Mouse (Mus musculus) embryonic facial prominence, embryonic 15.5 days (tissue): ENCODE results near the gene Rap2c. TPM values are rescaled to one million over a fixed set of nuclear protein-coding genes. Genes with fewer than 3 reads are reported as not detected.

ENCODE experiments used
- ATAC-seq: fragments of 200-750 bp; cut with Nextera tagmentation; 2 replicates; pipeline ENCODE4 v1.8.0; 2017; ENCODE audit warnings: low read depth, moderate TSS enrichment; ENCODE audit not compliant: insufficient number of reproducible peaks, low FRiP score, low TSS enrichment
- H3K27ac ChIP-seq: fragments of 300-500 bp; sonication (generic); replicated peaks from 2 replicates; pipeline ENCODE4 v1.5.1; 2015; ENCODE audit warnings: mild to moderate bottlenecking, inconsistent platforms
- H3K27me3 ChIP-seq: fragments of 300-500 bp; sonication (generic); 2 replicates; pipeline ENCODE4 v1.6.1; 2015; ENCODE audit warnings: inconsistent platforms
- H3K36me3 ChIP-seq: fragments of 300-500 bp; sonication (generic); 2 replicates; pipeline ENCODE4 v1.6.1; 2015; ENCODE audit warnings: mild to moderate bottlenecking, inconsistent platforms
- H3K4me1 ChIP-seq: fragments of 300-500 bp; sonication (generic); 2 replicates; pipeline ENCODE4 v1.6.1; 2015; ENCODE audit warnings: inconsistent platforms
- H3K4me2 ChIP-seq: fragments of 300-500 bp; sonication (generic); replicated peaks from 2 replicates; pipeline ENCODE4 v1.6.1; 2015; ENCODE audit warnings: mild to moderate bottlenecking, inconsistent platforms
- H3K4me3 ChIP-seq: fragments of 300-500 bp; sonication (generic); replicated peaks from 2 replicates; pipeline ENCODE4 v1.5.1; 2015; ENCODE audit warnings: mild to moderate bottlenecking, inconsistent platforms
- H3K9ac ChIP-seq: fragments of 300-500 bp; sonication (generic); 2 replicates; pipeline ENCODE4 v1.6.1; 2015; ENCODE audit warnings: inconsistent platforms
- H3K9me3 ChIP-seq: fragments of 300-500 bp; sonication (generic); replicated peaks from 2 replicates; pipeline ENCODE4 v1.6.1; 2016; ENCODE audit warnings: inconsistent platforms
- WGBS: fragments of 180-500 bp; shearing (Covaris S2); methylation state at CpG from one replicate; pipeline ENCODE4 v1.1.7; 2015; 5-methylcytosine and 5-hydroxymethylcytosine counted together
- polyA plus RNA-seq: library from polyadenylated mRNA; unstranded; fragments of >200 nt; fragmentation: Nextera tagmentation; extraction: Ambion mirVana; gene quantifications from 2 replicates; pipeline ENCODE4 v1.2.1, GENCODE M21; 2015

Rap2c gene
- 25.6 and 26.1 TPM in 2 replicates for polyA plus RNA-seq

GRCm38 (mm10) chrX:51017851-51018785 lies at the start of gene Rap2c:
Gene Rap2c, minus strand, starts transcription at chrX:51018018.
- peak; percentile 91 for ATAC-seq
- H3K9me3 ChIP-seq = no peaks in the 10 kb centered on the region
- peak within 1 kb of the TSS; percentile 46 for H3K4me2 ChIP-seq
- WGBS = 22% methylated on average over 21 of the region's 92 CpGs
- no peaks in the 10 kb centered on the region for H3K27me3 ChIP-seq
- no peaks in the 10 kb centered on the region for H3K36me3 ChIP-seq
- no peaks in the 10 kb centered on the region for H3K4me1 ChIP-seq
- H3K27ac ChIP-seq = peak within 1 kb of the TSS; percentile 97
- peak within 1 kb of the TSS; percentile 54 for H3K4me3 ChIP-seq
- peak within 1 kb of the TSS; percentile 63 for H3K9ac ChIP-seq

GRCm38 (mm10) chrX:51066539-51067286 lies 48.9 kb upstream of the Rap2c start:
- Histone ChIP-seq H3K27ac (no peak overlapping the region), H3K36me3 (no peaks in the 10 kb centered on the region), H3K4me1 (no peaks in the 10 kb centered on the region), H3K9ac (no peak overlapping the region), H3K27me3 (no peaks in the 10 kb centered on the region), H3K9me3 (no peaks in the 10 kb centered on the region), H3K4me2 (no peak overlapping the region), H3K4me3 (no peak overlapping the region)
- 78% methylated on average over 11 of the region's 11 CpGs for WGBS
- ATAC-seq = no peak

- H3K4me1 ChIP-seq = no peaks in the 10 kb centered on the region
- ATAC-seq = no peak
- H3K27me3 ChIP-seq = no peaks in the 10 kb centered on the region
- no peak overlapping the region for H3K4me3 ChIP-seq
- H3K36me3 ChIP-seq = no peaks in the 10 kb centered on the region
- no peak overlapping the region for H3K9ac ChIP-seq
- 19% methylated on average over 6 of the region's 6 CpGs for WGBS
- H3K27ac ChIP-seq = no peak overlapping the region
- no peaks in the 10 kb centered on the region for H3K9me3 ChIP-seq
- no peak overlapping the region for H3K4me2 ChIP-seq
Observed at GRCm38 (mm10) chrX:51065773-51066172, 48.0 kb upstream of the Rap2c start.

GRCm38 (mm10) chrX:51065158-51065664 lies 47.4 kb upstream of the Rap2c start:
- Histone ChIP-seq H3K9ac (no peak overlapping the region), H3K4me1 (no peaks in the 10 kb centered on the region), H3K4me3 (no peak overlapping the region), H3K27ac (no peak overlapping the region), H3K4me2 (no peak overlapping the region), H3K36me3 (no peaks in the 10 kb centered on the region), H3K9me3 (no peaks in the 10 kb centered on the region), H3K27me3 (no peaks in the 10 kb centered on the region)
- ATAC-seq = no peak
- WGBS = 49% methylated on average over 6 of the region's 6 CpGs

GRCm38 (mm10) chrX:51060220-51060619 lies 42.4 kb upstream of the Rap2c start:
- no peaks in the 10 kb centered on the region for H3K27me3 ChIP-seq
- H3K36me3 ChIP-seq = no peaks in the 10 kb centered on the region
- H3K4me3 ChIP-seq = no peak overlapping the region
- no peak overlapping the region for H3K9ac ChIP-seq
- no peak overlapping the region for H3K4me2 ChIP-seq
- WGBS = 57% methylated on average over 4 of the region's 4 CpGs
- ATAC-seq = no peak
- H3K27ac ChIP-seq = no peak overlapping the region
- H3K4me1 ChIP-seq = no peaks in the 10 kb centered on the region
- H3K9me3 ChIP-seq = no peaks in the 10 kb centered on the region

- Histone ChIP-seq H3K4me1 (no peaks in the 10 kb centered on the region), H3K27me3 (no peaks in the 10 kb centered on the region), H3K4me2 (no peak overlapping the region), H3K9ac (no peak overlapping the region), H3K9me3 (no peaks in the 10 kb centered on the region), H3K27ac (peak overlapping the region; percentile 39; the same call in 1 of the 2 replicates), H3K4me3 (no peak overlapping the region), H3K36me3 (no peaks in the 10 kb centered on the region)
- no peak for ATAC-seq
- WGBS = 52% methylated on average over 4 of the region's 4 CpGs
Observed at GRCm38 (mm10) chrX:51058741-51059140, 40.9 kb upstream of the Rap2c start.

GRCm38 (mm10) chrX:51058317-51058716 lies 40.5 kb upstream of the Rap2c start:
- H3K36me3 ChIP-seq = no peaks in the 10 kb centered on the region
- H3K4me2 ChIP-seq = no peak overlapping the region
- 77% methylated on average over 5 of the region's 5 CpGs for WGBS
- H3K27me3 ChIP-seq = no peaks in the 10 kb centered on the region
- no peaks in the 10 kb centered on the region for H3K4me1 ChIP-seq
- no peak overlapping the region for H3K9ac ChIP-seq
- no peak overlapping the region for H3K4me3 ChIP-seq
- ATAC-seq = no peak
- H3K27ac ChIP-seq = no peak overlapping the region
- H3K9me3 ChIP-seq = no peaks in the 10 kb centered on the region

- no peaks in the 10 kb centered on the region for H3K4me1 ChIP-seq
- H3K4me3 ChIP-seq = no peak overlapping the region
- no peaks in the 10 kb centered on the region for H3K27me3 ChIP-seq
- no peaks in the 10 kb centered on the region for H3K36me3 ChIP-seq
- H3K9ac ChIP-seq = no peak overlapping the region
- 66% methylated on average over 3 of the region's 3 CpGs for WGBS
- no peaks in the 10 kb centered on the region for H3K9me3 ChIP-seq
- H3K27ac ChIP-seq = no peak overlapping the region
- ATAC-seq = no peak
- H3K4me2 ChIP-seq = no peak overlapping the region
Observed at GRCm38 (mm10) chrX:51051680-51052461, 34.1 kb upstream of the Rap2c start.

- Histone ChIP-seq H3K9me3 (no peaks in the 10 kb centered on the region), H3K9ac (no peak overlapping the region), H3K4me3 (no peak overlapping the region), H3K27ac (no peak overlapping the region), H3K27me3 (no peaks in the 10 kb centered on the region), H3K4me2 (no peak overlapping the region), H3K4me1 (no peaks in the 10 kb centered on the region), H3K36me3 (no peaks in the 10 kb centered on the region)
- no peak for ATAC-seq
- 19% methylated on average over 7 of the region's 7 CpGs for WGBS
Observed at GRCm38 (mm10) chrX:51035678-51036209, 17.9 kb upstream of the Rap2c start.

- Histone ChIP-seq H3K27ac (no peak overlapping the region), H3K36me3 (no peaks in the 10 kb centered on the region), H3K4me2 (no peak overlapping the region), H3K4me1 (no peaks in the 10 kb centered on the region), H3K4me3 (no peak overlapping the region), H3K9ac (no peak overlapping the region), H3K9me3 (no peaks in the 10 kb centered on the region), H3K27me3 (no peaks in the 10 kb centered on the region)
- WGBS = 46% methylated on average over 2 of the region's 2 CpGs
- ATAC-seq = no peak
Observed at GRCm38 (mm10) chrX:51019884-51020283, 2.1 kb upstream of the Rap2c start.
